Mouse (Mus musculus): ENCODE data around the gene Treml4. TPM values are rescaled to one million over a fixed set of nuclear protein-coding genes. Genes with fewer than 3 reads are reported as not detected.

Treml4 gene
- polyA plus RNA-seq, 1 experiment = 0.63 TPM

DNA sequence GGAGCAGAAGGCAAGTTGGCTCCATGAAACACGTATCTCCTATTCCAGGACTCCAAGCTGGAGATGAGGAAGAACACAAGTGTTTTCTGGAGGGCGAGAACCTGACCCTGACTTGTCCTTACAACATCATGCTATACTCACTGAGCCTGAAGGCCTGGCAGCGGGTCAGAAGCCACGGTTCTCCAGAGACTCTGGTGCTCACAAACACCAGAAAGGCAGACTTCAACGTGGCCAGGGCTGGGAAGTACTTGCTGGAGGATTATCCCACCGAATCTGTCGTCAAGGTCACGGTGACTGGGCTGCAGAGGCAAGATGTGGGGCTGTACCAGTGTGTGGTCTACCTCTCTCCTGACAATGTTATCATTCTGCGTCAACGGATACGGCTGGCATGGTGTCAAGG lies 14.6 kb upstream of the Treml4 start:
- Histone ChIP-seq H3K4me3 (ENCODE audit: insufficient read depth, low read length) (no peak overlapping the region), H3K27ac (ENCODE audit: insufficient read depth, low read depth, low read length) (no peak overlapping the region), H3K4me1 (ENCODE audit: control insufficient read depth, insufficient read depth, low read length) (peaks cover 20% of the 10 kb centered on the region)
- TF ChIP-seq POLR2A (IDR thresholded peaks at IDR 0.05; ENCODE audit: borderline replicate concordance, low read depth, low read length) (no peak), CTCF (IDR thresholded peaks at IDR 0.05; ENCODE audit: low read depth, low read length) (no peak)

DNA sequence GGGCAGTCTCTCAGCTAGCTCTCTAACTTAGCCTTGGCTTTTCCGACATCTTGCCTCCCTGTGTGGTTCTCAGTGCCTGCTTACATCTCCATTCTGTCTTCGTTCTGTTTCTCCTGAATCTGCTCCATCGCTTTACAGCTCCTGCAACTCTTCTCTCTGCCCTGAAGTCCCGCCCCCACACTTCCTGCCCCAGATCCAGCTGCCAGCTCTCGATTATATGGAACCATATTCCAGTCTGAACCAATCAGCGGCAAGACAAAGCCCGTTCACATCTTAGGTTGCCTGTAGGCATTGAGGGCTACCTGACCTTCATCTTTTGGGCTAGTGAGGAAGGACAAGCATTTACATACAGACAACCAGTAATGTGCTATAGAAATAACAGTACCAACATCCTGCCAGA lies 13.5 kb upstream of the Treml4 start:
- no peak overlapping the region for H3K27ac ChIP-seq (ENCODE audit: insufficient read depth, low read depth, low read length)
- no peak overlapping the region for H3K4me3 ChIP-seq (ENCODE audit: insufficient read depth, low read length)
- TF ChIP-seq CTCF (IDR thresholded peaks at IDR 0.05; ENCODE audit: low read depth, low read length) (no peak), POLR2A (IDR thresholded peaks at IDR 0.05; ENCODE audit: borderline replicate concordance, low read depth, low read length) (no peak)
- H3K4me1 ChIP-seq (ENCODE audit: control insufficient read depth, insufficient read depth, low read length) = peaks cover 19% of the 10 kb centered on the region

DNA sequence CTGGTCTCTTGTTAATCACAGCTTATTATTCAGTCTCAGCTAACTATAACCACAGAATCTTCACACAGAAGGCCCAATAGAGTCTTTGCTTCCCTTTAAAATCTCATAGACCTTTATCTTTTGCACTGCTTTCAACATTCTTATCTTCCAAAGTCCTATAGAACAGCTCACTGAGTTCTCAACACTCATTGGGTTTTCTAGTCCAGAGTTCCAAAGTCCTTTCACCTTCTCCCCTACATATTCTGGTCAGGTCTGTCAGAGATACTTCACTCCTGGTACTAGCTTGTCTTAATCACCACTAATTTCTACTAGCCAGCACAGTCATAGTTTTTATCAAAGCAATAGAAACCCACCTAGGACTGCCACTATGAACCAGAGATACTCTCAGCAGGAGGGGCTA lies 7.5 kb upstream of the Treml4 start:
- Histone ChIP-seq H3K4me1 (ENCODE audit: control insufficient read depth, insufficient read depth, low read length) (peaks cover 4% of the 10 kb centered on the region), H3K27ac (ENCODE audit: insufficient read depth, low read depth, low read length) (no peak overlapping the region), H3K4me3 (ENCODE audit: insufficient read depth, low read length) (no peak overlapping the region)
- TF ChIP-seq POLR2A (IDR thresholded peaks at IDR 0.05; ENCODE audit: borderline replicate concordance, low read depth, low read length) (no peak), CTCF (IDR thresholded peaks at IDR 0.05; ENCODE audit: low read depth, low read length) (no peak)

DNA sequence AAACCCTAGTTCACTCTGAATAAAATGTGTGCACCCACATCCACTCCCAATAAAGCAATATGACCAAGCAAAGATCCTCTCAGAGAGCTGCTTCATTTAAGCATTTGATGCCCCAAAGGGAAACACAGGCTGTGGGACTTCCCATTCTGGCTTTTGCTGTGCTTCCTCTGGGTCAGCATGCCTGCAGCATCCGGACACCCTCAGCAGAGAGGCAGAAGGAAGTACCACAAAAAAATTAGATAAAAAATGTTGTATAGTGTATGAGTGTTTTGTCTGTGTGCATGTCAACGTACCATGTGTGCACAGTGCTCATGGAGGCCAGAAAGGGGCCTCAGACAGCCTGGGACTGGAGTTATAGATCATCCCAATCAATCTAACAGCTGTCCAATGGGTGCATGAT lies 2.2 kb upstream of the Treml4 start:
- no peak overlapping the region for H3K4me3 ChIP-seq (ENCODE audit: insufficient read depth, low read length)
- TF ChIP-seq POLR2A (IDR thresholded peaks at IDR 0.05; ENCODE audit: borderline replicate concordance, low read depth, low read length) = no peak
- H3K4me1 ChIP-seq (ENCODE audit: control insufficient read depth, insufficient read depth, low read length) = peaks cover 32% of the 10 kb centered on the region
- H3K27ac ChIP-seq (ENCODE audit: insufficient read depth, low read depth, low read length) = peak overlapping the region; percentile 14; the same call in 1 of the 2 replicates

DNA sequence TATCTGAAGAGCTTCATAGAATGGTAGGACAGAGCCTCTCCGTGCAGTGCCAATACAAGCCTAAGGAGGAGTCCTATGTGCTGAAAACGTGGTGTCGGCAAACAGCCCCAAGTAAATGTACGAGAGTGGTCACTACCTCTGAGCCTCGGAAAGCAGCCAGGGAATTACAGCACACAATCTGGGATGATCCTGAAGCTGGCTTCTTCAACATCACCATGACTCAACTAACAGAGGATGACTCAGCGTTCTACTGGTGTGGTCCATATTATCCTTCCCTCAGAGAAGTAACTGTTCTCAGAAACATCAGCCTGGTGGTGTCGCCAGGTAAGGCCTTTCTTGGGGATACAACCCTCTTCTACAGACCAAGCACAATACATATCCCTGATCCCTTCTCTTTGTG lies 567 bp downstream of the Treml4 start:
- peaks cover 34% of the 10 kb centered on the region for H3K4me1 ChIP-seq (ENCODE audit: control insufficient read depth, insufficient read depth, low read length)
- H3K4me3 ChIP-seq (ENCODE audit: insufficient read depth, low read length) = no peak overlapping the region
- no peak overlapping the region for H3K27ac ChIP-seq (ENCODE audit: insufficient read depth, low read depth, low read length)
- TF ChIP-seq CTCF (IDR thresholded peaks at IDR 0.05; ENCODE audit: low read depth, low read length) = no peak
- TF ChIP-seq POLR2A (IDR thresholded peaks at IDR 0.05; ENCODE audit: borderline replicate concordance, low read depth, low read length) = no peak

DNA sequence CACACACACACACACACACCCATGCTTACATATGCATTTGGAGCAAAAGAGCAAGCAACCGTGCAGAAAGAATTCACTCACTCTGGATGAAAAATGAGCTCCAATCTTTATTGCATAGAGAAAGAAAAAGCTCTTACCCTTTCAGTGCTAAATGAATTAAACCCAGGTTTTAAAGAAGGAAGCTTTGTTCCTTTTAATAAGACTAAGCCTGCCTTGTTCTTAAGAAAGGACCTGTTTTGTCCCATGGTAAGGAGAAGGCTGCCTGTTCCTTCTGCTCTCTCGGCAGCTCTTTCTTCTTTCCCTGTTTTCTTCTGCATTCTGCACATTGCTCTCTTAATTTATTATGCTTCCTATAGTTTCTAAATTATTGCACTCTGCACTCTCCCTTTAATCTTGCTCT lies 2.0 kb downstream of the Treml4 start:
- H3K4me1 ChIP-seq (ENCODE audit: control insufficient read depth, insufficient read depth, low read length) = peaks cover 40% of the 10 kb centered on the region

DNA sequence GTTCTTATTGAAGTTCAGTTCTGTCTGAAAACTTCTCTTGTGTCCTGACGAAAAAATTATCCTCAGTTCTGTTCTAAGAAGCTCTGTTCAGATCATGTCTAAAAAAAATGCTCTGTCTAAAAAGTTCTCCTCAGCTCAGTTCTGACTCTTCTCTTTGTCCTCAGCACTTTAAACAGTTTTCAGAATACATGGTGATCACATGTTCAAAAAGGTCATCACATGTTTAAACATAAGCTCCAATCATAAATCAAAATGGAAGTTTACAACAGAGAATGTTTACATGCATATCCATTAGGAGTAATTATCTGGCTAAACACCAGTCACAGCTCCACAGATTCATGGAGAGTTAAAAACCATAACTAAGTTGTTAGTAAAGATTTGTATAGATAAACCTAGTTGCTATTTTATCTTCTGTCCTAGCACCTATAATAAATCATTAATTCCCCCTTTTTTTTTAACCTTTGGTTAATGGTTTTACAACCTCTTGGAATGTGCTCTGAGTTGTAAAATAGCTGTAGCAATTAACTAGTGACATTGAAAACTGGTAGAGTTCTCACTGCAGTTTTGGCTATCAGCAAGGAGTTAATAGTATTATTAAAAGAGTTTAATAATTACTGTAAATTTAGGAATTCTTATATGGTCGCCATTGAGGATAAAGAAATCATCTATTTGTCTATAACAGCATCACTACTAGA lies 2.7 kb downstream of the Treml4 start:
- TF ChIP-seq CTCF (IDR thresholded peaks at IDR 0.05; ENCODE audit: low read depth, low read length) (no peak), POLR2A (IDR thresholded peaks at IDR 0.05; ENCODE audit: borderline replicate concordance, low read depth, low read length) (no peak)
- Histone ChIP-seq H3K4me3 (ENCODE audit: insufficient read depth, low read length) (no peak overlapping the region), H3K27ac (ENCODE audit: insufficient read depth, low read depth, low read length) (no peak overlapping the region), H3K4me1 (ENCODE audit: control insufficient read depth, insufficient read depth, low read length) (peaks cover 35% of the 10 kb centered on the region)

More for the DNA sequence above, 2.0 kb downstream of the Treml4 start:
- Histone ChIP-seq H3K27ac (ENCODE audit: insufficient read depth, low read depth, low read length) (no peak overlapping the region), H3K4me3 (ENCODE audit: insufficient read depth, low read length) (no peak overlapping the region)
- TF ChIP-seq POLR2A (IDR thresholded peaks at IDR 0.05; ENCODE audit: borderline replicate concordance, low read depth, low read length) (no peak), CTCF (IDR thresholded peaks at IDR 0.05; ENCODE audit: low read depth, low read length) (no peak)

- Histone ChIP-seq H3K27ac (ENCODE audit: insufficient read depth, low read depth, low read length) (no peak overlapping the region), H3K4me3 (ENCODE audit: insufficient read depth, low read length) (no peak overlapping the region), H3K4me1 (ENCODE audit: control insufficient read depth, insufficient read depth, low read length) (peaks cover 29% of the 10 kb centered on the region)
- no peak for TF ChIP-seq CTCF (IDR thresholded peaks at IDR 0.05; ENCODE audit: low read depth, low read length)
- TF ChIP-seq POLR2A (IDR thresholded peaks at IDR 0.05; ENCODE audit: borderline replicate concordance, low read depth, low read length) = no peak
Measured at GRCm38 (mm10) chr17:48267591-48267990, 3.5 kb downstream of the Treml4 start.

- Histone ChIP-seq H3K27ac (ENCODE audit: insufficient read depth, low read depth, low read length) (no peak overlapping the region), H3K4me1 (ENCODE audit: control insufficient read depth, insufficient read depth, low read length) (peaks cover 23% of the 10 kb centered on the region), H3K4me3 (ENCODE audit: insufficient read depth, low read length) (no peak overlapping the region)
- TF ChIP-seq POLR2A (IDR thresholded peaks at IDR 0.05; ENCODE audit: borderline replicate concordance, low read depth, low read length) (no peak), CTCF (IDR thresholded peaks at IDR 0.05; ENCODE audit: low read depth, low read length) (no peak)
Measured at GRCm38 (mm10) chr17:48268276-48268675, 4.2 kb downstream of the Treml4 start.

- Histone ChIP-seq H3K27ac (ENCODE audit: insufficient read depth, low read depth, low read length) (no peak overlapping the region), H3K4me3 (ENCODE audit: insufficient read depth, low read length) (no peak overlapping the region), H3K4me1 (ENCODE audit: control insufficient read depth, insufficient read depth, low read length) (peaks cover 7% of the 10 kb centered on the region)
- TF ChIP-seq CTCF (IDR thresholded peaks at IDR 0.05; ENCODE audit: low read depth, low read length) (no peak), POLR2A (IDR thresholded peaks at IDR 0.05; ENCODE audit: borderline replicate concordance, low read depth, low read length) (no peak)
Measured at GRCm38 (mm10) chr17:48269833-48270232, 5.7 kb downstream of the Treml4 start.
